Mouse (Mus musculus) limb, embryonic 15.5 days (tissue): ENCODE results near the gene Spg7. TPM values are rescaled to one million over a fixed set of nuclear protein-coding genes. Genes with fewer than 3 reads are reported as not detected.
"Not testable (repeated sequence)": the region's sequence is repeated elsewhere in the genome, so short reads cannot be mapped to it uniquely, and the experiment has no call there.

Experiments used
- ATAC-seq: fragments of 200-750 bp; cut with Nextera tagmentation; 2 replicates; pipeline ENCODE4 v1.8.0; 2017; ENCODE audit warnings: low read depth, moderate TSS enrichment; ENCODE audit not compliant: insufficient number of reproducible peaks, low FRiP score, low TSS enrichment
- H3K27ac ChIP-seq: fragments of 300-500 bp; sonication (generic); 2 replicates; pipeline ENCODE4 v1.5.1; 2015; ENCODE audit warnings: moderate library complexity, mild to moderate bottlenecking, inconsistent platforms
- H3K27me3 ChIP-seq: fragments of 300-500 bp; sonication (generic); 2 replicates; pipeline ENCODE4 v1.6.1; 2015; ENCODE audit warnings: inconsistent platforms
- H3K36me3 ChIP-seq: fragments of 300-500 bp; sonication (generic); 2 replicates; pipeline ENCODE4 v1.6.1; 2015; ENCODE audit warnings: inconsistent platforms
- H3K4me1 ChIP-seq: fragments of 300-500 bp; sonication (generic); 2 replicates; pipeline ENCODE4 v1.6.1; 2015; ENCODE audit warnings: inconsistent platforms
- H3K4me2 ChIP-seq: fragments of 300-500 bp; sonication (generic); 2 replicates; pipeline ENCODE4 v1.6.1; 2015; ENCODE audit warnings: mild to moderate bottlenecking, inconsistent platforms
- H3K4me3 ChIP-seq: fragments of 300-500 bp; sonication (generic); 2 replicates; pipeline ENCODE4 v1.5.1; 2015; ENCODE audit warnings: mild to moderate bottlenecking, inconsistent platforms
- H3K9ac ChIP-seq: fragments of 300-500 bp; sonication (generic); 2 replicates; pipeline ENCODE4 v1.6.1; 2015; ENCODE audit warnings: inconsistent platforms
- H3K9me3 ChIP-seq: fragments of 300-500 bp; sonication (generic); 2 replicates; pipeline ENCODE4 v1.6.1; 2016; ENCODE audit warnings: inconsistent platforms
- WGBS: fragments of 180-500 bp; shearing (Covaris S2); methylation state at CpG from one replicate; pipeline ENCODE4 v1.1.7; 2015; 5-methylcytosine and 5-hydroxymethylcytosine counted together
- polyA plus RNA-seq: library from polyadenylated mRNA; unstranded; fragments of >200 nt; fragmentation: Nextera tagmentation; extraction: Ambion mirVana; gene quantifications from 2 replicates; pipeline ENCODE4 v1.2.1, GENCODE M21; 2015

Gene Spg7
- polyA plus RNA-seq, 1 experiment from 2014 or later = 38.5 TPM

- Histone ChIP-seq H3K36me3 (peaks cover 11% of the 10 kb centered on the region), H3K27me3 (no peaks in the 10 kb centered on the region), H3K4me1 (peaks cover 29% of the 10 kb centered on the region), H3K4me3 (peak within 1 kb of the TSS; percentile 100), H3K27ac (peak within 1 kb of the TSS; percentile 99), H3K9me3 (no peaks in the 10 kb centered on the region), H3K9ac (peak within 1 kb of the TSS; percentile 100), H3K4me2 (peak within 1 kb of the TSS; percentile 65)
- peak; percentile 97 for ATAC-seq
- under 1% methylated on average over 90 of the region's 91 CpGs for WGBS
These were observed 20.4 kb upstream of the Spg7 start, which contains the start of gene Ankrd11 for GRCm38 (mm10) chr8:123042158-123042973. Gene Ankrd11 (minus strand): TSS chr8:123042277.

GRCm38 (mm10) chr8:123042974-123043625 is 19.6 kb upstream of the Spg7 start:
- no peaks in the 10 kb centered on the region for H3K9me3 ChIP-seq
- peaks cover 11% of the 10 kb centered on the region for H3K36me3 ChIP-seq
- H3K9ac ChIP-seq = peak overlapping the region; percentile 82
- H3K4me2 ChIP-seq = peak overlapping the region; percentile 65
- H3K4me1 ChIP-seq = peaks cover 29% of the 10 kb centered on the region
- peak overlapping the region; percentile 99 for H3K27ac ChIP-seq
- ATAC-seq = no peak
- no peaks in the 10 kb centered on the region for H3K27me3 ChIP-seq
- WGBS = 16% methylated on average over 22 of the region's 22 CpGs
- H3K4me3 ChIP-seq = peak overlapping the region; percentile 100

DNA sequence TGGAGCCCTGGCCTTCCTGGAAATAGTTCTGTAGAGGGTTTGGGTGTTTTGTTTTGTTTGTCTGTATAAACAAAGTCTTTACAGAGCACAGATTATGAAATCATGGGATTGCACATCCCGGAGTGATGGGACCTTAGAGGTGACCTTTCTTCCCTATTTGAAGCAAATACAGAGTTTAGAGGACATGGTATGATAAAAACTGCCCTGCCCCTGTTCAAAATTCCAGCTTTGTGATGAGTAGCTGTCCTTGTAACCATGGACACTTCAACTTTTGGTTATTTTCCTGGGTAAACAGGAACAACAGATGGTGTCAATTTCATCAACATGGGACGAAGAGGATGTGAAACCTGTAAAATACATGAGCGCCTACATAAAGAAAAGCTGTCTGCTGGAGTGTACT is 18.8 kb upstream of the Spg7 start:
- no peak overlapping the region for H3K9ac ChIP-seq
- H3K4me3 ChIP-seq = no peak overlapping the region
- H3K27ac ChIP-seq = no peak overlapping the region
- peaks cover 11% of the 10 kb centered on the region for H3K36me3 ChIP-seq
- ATAC-seq = no peak
- H3K4me1 ChIP-seq = peaks cover 29% of the 10 kb centered on the region
- H3K27me3 ChIP-seq = no peaks in the 10 kb centered on the region
- H3K4me2 ChIP-seq = no peak overlapping the region
- H3K9me3 ChIP-seq = no peaks in the 10 kb centered on the region
- 79% methylated on average over 3 of the region's 3 CpGs for WGBS

GRCm38 (mm10) chr8:123044743-123045425 is 17.9 kb upstream of the Spg7 start:
- H3K27me3 ChIP-seq, H3K4me2 ChIP-seq, ATAC-seq, H3K9ac ChIP-seq, H3K4me3 ChIP-seq, H3K27ac ChIP-seq, H3K9me3 ChIP-seq: not testable (repeated sequence)
- WGBS = 94% methylated on average over 23 of the region's 23 CpGs
- Histone ChIP-seq H3K36me3 (peaks cover 11% of the 10 kb centered on the region), H3K4me1 (peaks cover 20% of the 10 kb centered on the region)

GRCm38 (mm10) chr8:123046706-123047105 is 16.0 kb upstream of the Spg7 start:
- 68% methylated on average over 4 of the region's 4 CpGs for WGBS
- no peak for ATAC-seq
- H3K4me2 ChIP-seq = no peak overlapping the region
- no peak overlapping the region for H3K4me3 ChIP-seq
- no peaks in the 10 kb centered on the region for H3K9me3 ChIP-seq
- H3K36me3 ChIP-seq = peaks cover 11% of the 10 kb centered on the region
- H3K27ac ChIP-seq = no peak overlapping the region
- no peak overlapping the region for H3K9ac ChIP-seq
- no peaks in the 10 kb centered on the region for H3K27me3 ChIP-seq
- peaks cover 10% of the 10 kb centered on the region for H3K4me1 ChIP-seq

- Histone ChIP-seq H3K4me1 (peaks cover 10% of the 10 kb centered on the region), H3K36me3 (peaks cover 11% of the 10 kb centered on the region), H3K9me3 (no peaks in the 10 kb centered on the region), H3K9ac (no peak overlapping the region), H3K4me3 (no peak overlapping the region), H3K4me2 (no peak overlapping the region), H3K27ac (no peak overlapping the region), H3K27me3 (no peaks in the 10 kb centered on the region)
- WGBS = 88% methylated on average over 7 of the region's 7 CpGs
- no peak for ATAC-seq
These were observed 14.9 kb upstream of the Spg7 start for GRCm38 (mm10) chr8:123047827-123048226.

DNA sequence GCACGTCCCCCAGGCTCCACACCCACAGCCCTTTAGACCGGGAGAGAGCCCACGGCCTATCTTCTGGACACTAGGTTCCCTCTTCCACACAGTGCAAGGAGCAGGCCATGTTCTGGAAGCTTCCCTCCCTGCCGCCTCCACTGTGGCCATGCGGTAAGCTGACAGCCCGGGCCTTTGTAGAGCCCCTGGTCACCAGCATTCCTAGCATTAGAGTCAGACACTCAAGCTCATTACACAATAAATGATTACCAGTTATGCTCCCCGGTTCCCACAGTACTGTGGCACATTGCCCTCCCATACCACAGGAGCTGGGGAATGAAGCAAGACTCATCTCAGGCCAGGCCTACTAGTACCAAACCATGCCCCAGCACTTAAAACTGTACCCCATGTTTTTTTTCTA is 14.3 kb upstream of the Spg7 start:
- no peaks in the 10 kb centered on the region for H3K27me3 ChIP-seq
- H3K4me1 ChIP-seq = peaks cover 5% of the 10 kb centered on the region
- ATAC-seq = 0 out of 2 replicates have a peak, but pooled peaks have one; percentile 19
- no peak overlapping the region for H3K9ac ChIP-seq
- H3K9me3 ChIP-seq = no peaks in the 10 kb centered on the region
- no peak overlapping the region for H3K27ac ChIP-seq
- H3K36me3 ChIP-seq = peaks cover 11% of the 10 kb centered on the region
- 86% methylated on average over 7 of the region's 7 CpGs for WGBS
- no peak overlapping the region for H3K4me2 ChIP-seq
- no peak overlapping the region for H3K4me3 ChIP-seq

GRCm38 (mm10) chr8:123051458-123051857 is 11.3 kb upstream of the Spg7 start:
- WGBS = 64% methylated on average over 5 of the region's 5 CpGs
- no peaks in the 10 kb centered on the region for H3K27me3 ChIP-seq
- no peak for ATAC-seq
- no peak overlapping the region for H3K4me2 ChIP-seq
- H3K9me3 ChIP-seq = no peaks in the 10 kb centered on the region
- H3K4me3 ChIP-seq = no peak overlapping the region
- H3K9ac ChIP-seq = no peak overlapping the region
- no peak overlapping the region for H3K27ac ChIP-seq
- H3K36me3 ChIP-seq = no peaks in the 10 kb centered on the region
- H3K4me1 ChIP-seq = no peaks in the 10 kb centered on the region

DNA sequence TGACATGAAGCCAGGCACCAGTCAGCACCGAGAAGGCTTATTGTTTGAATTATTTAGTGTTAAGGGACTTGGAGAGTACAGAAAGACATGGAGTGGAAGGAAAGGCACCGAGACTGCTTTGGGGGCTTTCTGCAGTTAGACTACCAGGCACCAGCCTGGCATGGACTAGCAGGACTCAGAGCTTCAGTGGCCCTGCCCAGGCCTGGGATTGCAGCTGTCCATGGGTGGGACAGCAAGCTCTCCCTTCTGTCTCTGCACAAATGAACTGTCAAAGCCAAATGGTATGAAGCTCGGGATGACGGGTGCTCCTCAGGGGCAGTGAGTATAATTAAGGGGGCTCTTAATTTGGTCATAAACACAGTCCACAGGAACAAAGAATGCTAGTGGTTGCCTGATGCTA is 1.3 kb downstream of the Spg7 start:
- 59% methylated on average over 4 of the region's 4 CpGs for WGBS
- no peak overlapping the region for H3K27ac ChIP-seq
- ATAC-seq = no peak
- H3K4me1 ChIP-seq = peaks cover 20% of the 10 kb centered on the region
- H3K27me3 ChIP-seq = no peaks in the 10 kb centered on the region
- peaks cover 16% of the 10 kb centered on the region for H3K36me3 ChIP-seq
- H3K9ac ChIP-seq = no peak overlapping the region
- no peaks in the 10 kb centered on the region for H3K9me3 ChIP-seq
- peak overlapping the region; percentile 95; the same call in 1 of the 2 replicates for H3K4me3 ChIP-seq
- peak overlapping the region; percentile 53; the same call in 1 of the 2 replicates for H3K4me2 ChIP-seq

- H3K9ac ChIP-seq = peak overlapping the region; percentile 48
- peak overlapping the region; percentile 53 for H3K4me2 ChIP-seq
- 1% methylated on average over 14 of the region's 14 CpGs for WGBS
- H3K27ac ChIP-seq = peak overlapping the region; percentile 94
- H3K36me3 ChIP-seq = peaks cover 16% of the 10 kb centered on the region
- H3K9me3 ChIP-seq = no peaks in the 10 kb centered on the region
- ATAC-seq = no peak
- peak overlapping the region; percentile 95 for H3K4me3 ChIP-seq
- H3K27me3 ChIP-seq = no peaks in the 10 kb centered on the region
- peaks cover 20% of the 10 kb centered on the region for H3K4me1 ChIP-seq
These were observed 2.1 kb downstream of the Spg7 start for GRCm38 (mm10) chr8:123064809-123065213.

- peak overlapping the region; percentile 94 for H3K27ac ChIP-seq
- H3K9ac ChIP-seq = peak overlapping the region; percentile 96
- H3K9me3 ChIP-seq = no peaks in the 10 kb centered on the region
- peak overlapping the region; percentile 55 for H3K4me2 ChIP-seq
- peak overlapping the region; percentile 95 for H3K4me3 ChIP-seq
- peaks cover 16% of the 10 kb centered on the region for H3K36me3 ChIP-seq
- whole genome bisulfite sequencing = under 1% methylated on average over 82 of the region's 84 CpGs
- no peaks in the 10 kb centered on the region for H3K27me3 ChIP-seq
- peak; percentile 93 for ATAC-seq
- H3K4me1 ChIP-seq = peaks cover 20% of the 10 kb centered on the region
These were observed 2.7 kb downstream of the Spg7 start for GRCm38 (mm10) chr8:123065214-123066100.
